ENCODE assay signal across 8 mouse cellular contexts in genomic region chr12:102593699-102594098, GRCm38 (mm10). TPM values are rescaled to one million over a fixed set of nuclear protein-coding genes. Genes with fewer than 3 reads are reported as not detected.
A peak's percentile ranks its signal among the peaks of the same experiment; 100 is the strongest.
DNase-seq lines count a peak whose midpoint lies in the region; ATAC-seq and TF ChIP-seq lines count a peak whose summit lies in the region.

No protein-coding gene starts in this region.

- 0 out of 2 replicates have a peak overlapping the region, but pooled peaks have one; percentile 10 for H3K27ac ChIP-seq in layer of hippocampus, adult 2 months
- peak overlapping the region; percentile 33 for H3K27ac ChIP-seq in forebrain, embryonic 15.5 days (replicated peaks)

- H3K4me3 ChIP-seq in layer of hippocampus, adult 2 months: no peak overlapping the region
- no peak overlapping the region for H3K4me3 ChIP-seq in forebrain, embryonic 15.5 days

- peak; percentile 71 for ATAC-seq in forebrain, embryonic 15.5 days (replicated peaks)
- ATAC-seq in erythroblast, adult 5-6 weeks (replicated peaks; ENCODE audit: low FRiP score, poor library complexity, severe bottlenecking): no peak

- no peak overlapping the region for H3K9ac ChIP-seq in forebrain, embryonic 15.5 days (replicated peaks)

- H3K27me3 ChIP-seq in forebrain, embryonic 15.5 days: no peaks in the 10 kb centered on the region

- DNase-seq in layer of hippocampus, adult 2 months (ENCODE audit: low spot score in 2 of 2): peak in 1 of 2 experiments; percentile 33
- DNase-seq in layer of hippocampus, adult 9-10 months (ENCODE audit: low spot score): no peak
- peak; percentile 96 for DNase-seq in brain, adult 2 months (ENCODE audit: low read depth, low spot score)
- DNase-seq in kidney, postnatal 4 days: peak; percentile 68 to 80
- DNase-seq in embryo, embryonic 10.5 days (ENCODE audit: low spot score): no peak
- DNase-seq in gastrocnemius, postnatal 4 days (ENCODE audit: low spot score in 2 of 2): no peak

- TF ChIP-seq CTCF in layer of hippocampus, adult 2 months (conservative IDR thresholded peaks at IDR 0.05): no peak

- 36% methylated on average over 9 of the region's 9 CpGs for WGBS in forebrain, embryonic 15.5 days

- 0 out of 2 replicates have a peak, but pooled peaks cover 4% of the 10 kb centered on the region for H3K36me3 ChIP-seq in forebrain, embryonic 15.5 days

- H3K4me1 ChIP-seq in forebrain, embryonic 15.5 days: peaks cover 17% of the 10 kb centered on the region

- H3K9me3 ChIP-seq in forebrain, embryonic 15.5 days: no peaks in the 10 kb centered on the region

- no peak overlapping the region for H3K4me2 ChIP-seq in forebrain, embryonic 15.5 days (replicated peaks)

RNA-seq across cellular contexts. Expression of gene Chga, which starts 38.9 kb away (rescaled TPM):
- 100 to 1,000 TPM; 123 to 124 TPM for total RNA-seq in layer of hippocampus, adult 2 months (2021)
- polyA plus RNA-seq in forebrain, embryonic 15.5 days (2015; fragmentation: Nextera tagmentation; extraction: Ambion mirVana): 99.3 and 102 TPM in 2 replicates
- not detected in 2 replicates for total RNA-seq in erythroblast, adult 5-6 weeks (2015; ENCODE audit: low replicate concordance)
- total RNA-seq in erythroblast, adult 5-6 weeks (2017; ENCODE audit: low replicate concordance): not detected in 2 replicates
- under 1 TPM in 1 of 2 experiments, not detected in 1; 0.20 TPM for total RNA-seq in gastrocnemius, postnatal 4 days (2021)

Comparison
In these comparisons a context has a peak if more than half of its experiments do, and no peak if none do; other contexts are left out.
1. DNase-seq: peak in brain, adult 2 months (single experiment) and kidney, postnatal 4 days (2 of 2); none in layer of hippocampus, adult 9-10 months (single experiment), embryo, embryonic 10.5 days (single experiment) and gastrocnemius, postnatal 4 days (0 of 2).
2. RNA of gene Chga, which starts 38.9 kb away (total RNA-seq): 123 to 124 TPM in layer of hippocampus, adult 2 months; 0.20 TPM in gastrocnemius, postnatal 4 days and not detected in erythroblast, adult 5-6 weeks; every median in the first group is over 100 times any median in the second.